ENCODE assay signal across 9 mouse cellular contexts in the genomic region with DNA sequence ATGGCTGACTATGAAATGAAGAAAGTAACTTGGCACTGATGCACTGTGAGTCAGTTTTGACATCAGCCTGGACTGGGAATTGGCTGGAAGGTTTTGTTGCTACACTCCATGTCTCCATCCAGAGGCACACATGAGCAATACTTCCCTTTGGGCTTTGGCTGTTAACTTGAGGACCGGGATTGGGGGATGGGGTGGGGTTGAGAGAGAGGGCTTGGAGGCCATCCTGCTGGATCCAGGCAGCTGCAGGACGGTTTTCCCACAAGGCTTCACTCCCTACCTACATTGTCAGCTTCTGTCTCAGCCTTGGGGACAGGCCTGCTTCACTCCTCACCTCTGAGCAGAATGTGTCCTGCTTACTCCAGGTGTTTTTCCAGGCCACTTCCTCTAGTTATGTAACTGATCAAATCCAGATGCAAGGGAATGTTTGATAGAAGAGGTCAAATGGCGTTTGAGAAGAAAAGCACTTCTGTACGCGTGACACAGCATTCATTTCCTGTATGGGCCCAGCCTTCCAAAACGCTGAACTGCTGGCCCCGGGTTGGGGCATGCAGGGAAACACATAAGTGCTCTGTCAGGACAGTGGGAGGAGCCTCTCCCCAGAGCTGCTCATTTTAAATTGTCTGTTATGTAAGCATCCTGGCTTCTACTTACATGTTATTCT. TPM values are rescaled to one million over a fixed set of nuclear protein-coding genes. Genes with fewer than 3 reads are reported as not detected.
A peak's percentile ranks its signal among the peaks of the same experiment; 100 is the strongest.
DNase-seq lines count a peak whose midpoint lies in the region; ATAC-seq lines count a peak whose summit lies in the region.
"Had no signal": no experiment of that assay in that cellular context is flagged by ENCODE, and none has a peak within 500 bp of the region (broad histone marks: within the 10 kb centered on the region; RNA-seq: fewer than 3 reads in every experiment).

No protein-coding gene starts in this region.

- H3K36me3 ChIP-seq in heart, embryonic 13.5 days, result peaks cover 15% of the 10 kb centered on the region
- no peaks in the 10 kb centered on the region for H3K36me3 ChIP-seq in macrophage (ENCODE audit: inconsistent target)

- peak; percentile 45; the same call in 1 of the 2 replicates for ATAC-seq in heart, embryonic 13.5 days (ENCODE audit: extremely low read depth, insufficient number of reproducible peaks, low FRiP score, low TSS enrichment)

- peak overlapping the region; percentile 90 for H3K27ac ChIP-seq in heart, embryonic 13.5 days (replicated peaks)
- H3K27ac ChIP-seq in macrophage, result peak overlapping the region; percentile 97

- peaks cover 76% of the 10 kb centered on the region for H3K79me2 ChIP-seq in macrophage (ENCODE audit: inconsistent target)

- H3K4me1 ChIP-seq in heart, embryonic 13.5 days, result peaks cover 85% of the 10 kb centered on the region

- peak; percentile 29 for DNase-seq in retina, postnatal 1 day
- DNase-seq in retina, embryonic 14.5 days (ENCODE audit: low spot score), result no peak
- DNase-seq in embryo, embryonic 11.5 days (ENCODE audit: low read depth, low spot score), result peak; percentile 50
- DNase-seq in kidney, postnatal 10 days, result peak; percentile 82
- peak; percentile 54 for DNase-seq in thymus, postnatal 25 days
- DNase-seq in yolk sac, embryonic 10.5 days (ENCODE audit: low spot score), result no peak

- H3K4me3 ChIP-seq in heart, embryonic 13.5 days, result 0 out of 2 replicates have a peak overlapping the region, but pooled peaks have one; percentile 10
- H3K4me3 ChIP-seq in macrophage (ENCODE audit: inconsistent target), result peak overlapping the region; percentile 4; the same call in 1 of the 2 replicates

- H3K9ac ChIP-seq in heart, embryonic 13.5 days, result peak overlapping the region; percentile 50

- peak overlapping the region; percentile 59 for H3K4me2 ChIP-seq in heart, embryonic 13.5 days

- no peaks in the 10 kb centered on the region for H3K27me3 ChIP-seq in heart, embryonic 13.5 days (replicated peaks)

- H3K9me3 ChIP-seq in heart, embryonic 13.5 days, result no peaks in the 10 kb centered on the region

- WGBS in heart, embryonic 13.5 days, result 10% methylated on average over 7 of the region's 7 CpGs
- WGBS in macrophage (ENCODE audit: missing documents), result 15% methylated on average over 7 of the region's 7 CpGs

RNA-seq across cellular contexts. Expression of gene Qrfp, which starts 39.5 kb away (rescaled TPM):
- polyA plus RNA-seq in heart, embryonic 13.5 days (2015; fragmentation: Nextera tagmentation; extraction: Ambion mirVana), result 0.05 and 0.09 TPM in 2 replicates
- not detected for total RNA-seq in macrophage (2018; cell fraction: chromatin; rRNA removed)
- total RNA-seq in macrophage (2018; cell fraction: cytosol; rRNA removed), result not detected
- not detected for total RNA-seq in macrophage (2018; cell fraction: nucleus; rRNA removed)
- not detected in 3 replicates for polyA plus RNA-seq in macrophage (2018)
- total RNA-seq: adrenal gland, postnatal 4 days had no signal

Comparison
In these comparisons a context has a peak if more than half of its experiments do, and no peak if none do; other contexts are left out.
1. DNase-seq: peak in retina, postnatal 1 day (single experiment), embryo, embryonic 11.5 days (single experiment), kidney, postnatal 10 days (single experiment) and thymus, postnatal 25 days (single experiment); none in retina, embryonic 14.5 days (single experiment) and yolk sac, embryonic 10.5 days (single experiment).